Mouse (Mus musculus): ENCODE measurements around the gene Fbxo47.
"Not testable (repeated sequence)": the region's sequence is repeated elsewhere in the genome, so short reads cannot be mapped to it uniquely, and the experiment has no call there.

Fbxo47 gene

GRCm38 (mm10) chr11:97880362-97880761, 3.6 kb downstream of the Fbxo47 start:
- no peak for DNase-seq (ENCODE audit: low read depth, low spot score)

- DNase-seq (ENCODE audit: low read depth, low spot score) = peak; percentile 85
Observed at GRCm38 (mm10) chr11:97877341-97877740, 6.6 kb downstream of the Fbxo47 start.

- DNase-seq (ENCODE audit: low read depth, low spot score) = no peak
Observed at GRCm38 (mm10) chr11:97874396-97874795, 9.6 kb downstream of the Fbxo47 start.

- not testable (repeated sequence) for DNase-seq (ENCODE audit: low read depth, low spot score)
Observed at GRCm38 (mm10) chr11:97872378-97872777, 11.6 kb downstream of the Fbxo47 start.

- DNase-seq (ENCODE audit: low read depth, low spot score) = no peak
Observed at GRCm38 (mm10) chr11:97867591-97867990, 16.4 kb downstream of the Fbxo47 start.

GRCm38 (mm10) chr11:97866091-97866888, 17.7 kb downstream of the Fbxo47 start:
- no peak for DNase-seq (ENCODE audit: low read depth, low spot score)

GRCm38 (mm10) chr11:97865421-97865820, 18.5 kb downstream of the Fbxo47 start:
- no peak for DNase-seq (ENCODE audit: low read depth, low spot score)

- no peak for DNase-seq (ENCODE audit: low read depth, low spot score)
Observed at GRCm38 (mm10) chr11:97862148-97862547, 21.8 kb downstream of the Fbxo47 start.

- no peak for DNase-seq (ENCODE audit: low read depth, low spot score)
Observed at GRCm38 (mm10) chr11:97855473-97855872, 28.5 kb downstream of the Fbxo47 start.

GRCm38 (mm10) chr11:97851601-97852000, 32.4 kb downstream of the Fbxo47 start:
- DNase-seq (ENCODE audit: low read depth, low spot score) = no peak

GRCm38 (mm10) chr11:97850367-97850766, 33.6 kb downstream of the Fbxo47 start:
- peak; percentile 14 for DNase-seq (ENCODE audit: low read depth, low spot score)

GRCm38 (mm10) chr11:97842001-97842400, 42.0 kb downstream of the Fbxo47 start:
- no peak for DNase-seq (ENCODE audit: low read depth, low spot score)

GRCm38 (mm10) chr11:97840991-97841661, 42.8 kb downstream of the Fbxo47 start:
- peak; percentile 90 for DNase-seq (ENCODE audit: low read depth, low spot score)

GRCm38 (mm10) chr11:97840539-97840954, 43.4 kb downstream of the Fbxo47 start, which contains the start of gene B230217C12Rik:
B230217C12Rik (plus strand) TSS chr11:97840780.
- DNase-seq (ENCODE audit: low read depth, low spot score) = peak; percentile 70

GRCm38 (mm10) chr11:97840135-97840490, 43.8 kb downstream of the Fbxo47 start:
- DNase-seq (ENCODE audit: low read depth, low spot score) = no peak

GRCm38 (mm10) chr11:97839441-97840134, 44.4 kb downstream of the Fbxo47 start:
- no peak for DNase-seq (ENCODE audit: low read depth, low spot score)

GRCm38 (mm10) chr11:97838779-97839440, 45.0 kb downstream of the Fbxo47 start:
- no peak for DNase-seq (ENCODE audit: low read depth, low spot score)

GRCm38 (mm10) chr11:97837641-97838149, 46.3 kb downstream of the Fbxo47 start:
- no peak for DNase-seq (ENCODE audit: low read depth, low spot score)

- not testable (repeated sequence) for DNase-seq (ENCODE audit: low read depth, low spot score)
Observed at GRCm38 (mm10) chr11:97837051-97837450, 46.9 kb downstream of the Fbxo47 start.

- no peak for DNase-seq (ENCODE audit: low read depth, low spot score)
Observed at GRCm38 (mm10) chr11:97836541-97836940, 47.4 kb downstream of the Fbxo47 start.

- no peak for DNase-seq (ENCODE audit: low read depth, low spot score)
Observed at GRCm38 (mm10) chr11:97833352-97833751, 50.6 kb downstream of the Fbxo47 start.

GRCm38 (mm10) chr11:97832001-97832400, 52.0 kb downstream of the Fbxo47 start:
- no peak for DNase-seq (ENCODE audit: low read depth, low spot score)

All from forelimb bud, embryonic 11.5 days (tissue).